Mouse (Mus musculus) naive thymus-derived CD4-positive, alpha-beta T cell, adult 2 months (primary cell): ENCODE measurements around the gene Armh1.
"Not testable (repeated sequence)": the region's sequence is repeated elsewhere in the genome, so short reads cannot be mapped to it uniquely, and the experiment has no call there.

Source experiments
- DNase-seq: peaks from one replicate; pipeline ENCODE4 v3.0.0-alpha.2; 2011; ENCODE audit warnings: low read depth

The Armh1 gene

GRCm38 (mm10) chr4:117267831-117268437, 16.0 kb upstream of the Armh1 start:
- no peak for DNase-seq

GRCm38 (mm10) chr4:117267284-117267683, 15.4 kb upstream of the Armh1 start:
- peak; percentile 83 for DNase-seq

GRCm38 (mm10) chr4:117262987-117263386, 11.1 kb upstream of the Armh1 start:
- no peak for DNase-seq

GRCm38 (mm10) chr4:117262101-117262913, 10.4 kb upstream of the Armh1 start:
- DNase-seq: no peak

- no peak for DNase-seq
Measured at GRCm38 (mm10) chr4:117261222-117261621, 9.3 kb upstream of the Armh1 start.

GRCm38 (mm10) chr4:117259909-117260308, 8.0 kb upstream of the Armh1 start:
- not testable (repeated sequence) for DNase-seq

GRCm38 (mm10) chr4:117254672-117255071, 2.7 kb upstream of the Armh1 start:
- no peak for DNase-seq

- no peak for DNase-seq
Measured at GRCm38 (mm10) chr4:117254017-117254627, 2.2 kb upstream of the Armh1 start.

- DNase-seq: no peak
Measured at GRCm38 (mm10) chr4:117253218-117254016, 1.5 kb upstream of the Armh1 start.

GRCm38 (mm10) chr4:117252755-117253154, 830 bp upstream of the Armh1 start:
- no peak for DNase-seq

GRCm38 (mm10) chr4:117252351-117252750, 426 bp upstream of the Armh1 start:
- DNase-seq: no peak

GRCm38 (mm10) chr4:117250982-117251381, 943 bp downstream of the Armh1 start:
- DNase-seq: peak; percentile 28

- no peak for DNase-seq
Measured at GRCm38 (mm10) chr4:117240867-117241266, 11.1 kb downstream of the Armh1 start.

- no peak for DNase-seq
Measured at GRCm38 (mm10) chr4:117239153-117239552, 12.8 kb downstream of the Armh1 start.

- no peak for DNase-seq
Measured at GRCm38 (mm10) chr4:117235822-117236221, 16.1 kb downstream of the Armh1 start.

GRCm38 (mm10) chr4:117234166-117234741, 17.7 kb downstream of the Armh1 start:
- no peak for DNase-seq

- DNase-seq: no peak
Measured at GRCm38 (mm10) chr4:117231208-117231607, 20.7 kb downstream of the Armh1 start.

GRCm38 (mm10) chr4:117230331-117230730, 21.6 kb downstream of the Armh1 start:
- no peak for DNase-seq

- DNase-seq: no peak
Measured at GRCm38 (mm10) chr4:117229590-117229989, 22.3 kb downstream of the Armh1 start.

- no peak for DNase-seq
Measured at GRCm38 (mm10) chr4:117225250-117225649, 26.7 kb downstream of the Armh1 start.

- no peak for DNase-seq
Measured at GRCm38 (mm10) chr4:117224122-117224521, 27.8 kb downstream of the Armh1 start.

GRCm38 (mm10) chr4:117223001-117223400, 28.9 kb downstream of the Armh1 start:
- no peak for DNase-seq
